Mouse (Mus musculus): ENCODE measurements at regions not wholly inside any gene's neighbourhood (a gene's known extent, or its start where the extent isn't known, plus 50 kb on each side); places are given as distances from the start of the nearest gene placed in this dataset.

- no peak for DNase-seq (ENCODE audit: low spot score in 2 of 2)
These were observed 76.5 kb upstream of the Pard3b start for GRCm38 (mm10) chr1:61562091-61562490.

DNA sequence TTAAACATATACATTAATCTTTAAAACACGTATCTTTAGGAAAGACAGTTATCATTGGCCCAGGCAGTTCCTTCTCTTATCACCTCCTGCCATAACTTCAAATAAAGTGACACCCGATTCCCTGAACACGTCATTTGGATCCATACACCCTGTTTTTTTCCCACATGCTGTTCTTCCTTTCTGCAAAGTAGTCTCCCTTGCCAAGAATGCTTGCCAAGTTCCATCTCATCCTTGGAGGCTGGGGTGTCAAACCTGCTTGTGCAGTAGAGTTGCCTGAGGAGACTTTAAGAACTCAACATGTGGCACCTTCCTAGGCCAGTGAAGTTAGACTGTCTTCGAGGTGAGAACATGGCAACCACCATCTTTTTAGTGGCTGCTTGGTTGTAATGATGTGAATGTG is 73.2 kb upstream of the Pard3b start:
- no peak for DNase-seq (ENCODE audit: low spot score in 2 of 2)

- DNase-seq (ENCODE audit: low spot score in 2 of 2): no peak
These were observed 64.3 kb upstream of the Pard3b start for GRCm38 (mm10) chr1:61574276-61574675.

DNA sequence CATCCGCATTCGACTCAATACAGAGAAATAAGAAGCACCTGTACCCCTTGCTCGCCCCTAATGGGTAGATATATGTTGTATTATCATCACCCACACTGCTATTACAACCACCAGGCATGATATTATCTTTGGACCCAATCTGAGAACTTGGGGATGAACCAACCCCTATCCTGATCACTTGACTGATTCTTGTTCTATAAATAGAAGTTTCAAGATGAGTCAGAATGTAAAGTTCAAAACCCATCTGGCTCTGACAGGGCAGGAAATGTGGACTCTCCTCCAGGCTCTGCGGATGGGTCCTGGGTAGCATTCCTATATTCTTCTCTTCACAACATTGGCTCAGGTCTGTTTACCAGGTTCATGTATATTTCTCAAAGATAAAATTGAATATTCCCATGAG is 61.9 kb upstream of the Pard3b start:
- DNase-seq (ENCODE audit: low spot score in 2 of 2): no peak

DNA sequence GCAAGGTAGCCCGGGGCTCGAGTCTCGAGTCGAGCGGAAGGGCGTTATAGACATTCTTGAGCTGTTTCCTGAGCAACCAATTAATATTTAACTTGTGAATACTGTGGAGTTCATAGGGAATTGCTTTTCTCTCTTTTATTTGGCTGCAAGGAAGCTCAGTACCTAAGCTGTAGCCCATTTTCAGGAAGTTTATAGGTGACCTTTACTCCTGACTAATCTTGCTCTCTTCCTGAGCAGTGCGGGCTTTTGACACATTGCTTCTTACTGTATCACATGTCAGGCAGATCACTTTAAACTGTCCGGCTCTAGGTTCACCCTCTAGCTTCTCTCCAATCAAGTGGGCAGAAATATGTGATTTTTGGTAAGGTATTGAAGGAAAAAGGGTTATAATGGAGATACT is 51.4 kb upstream of the Pard3b start:
- DNase-seq (ENCODE audit: low spot score in 2 of 2): no peak

All from natural killer cell, adult 2 months (primary cell).